Mouse (Mus musculus): ENCODE data around the gene A230050P20Rik. TPM values are rescaled to one million over a fixed set of nuclear protein-coding genes. Genes with fewer than 3 reads are reported as not detected.
A peak's percentile ranks its signal among the peaks of the same experiment; 100 is the strongest.

A230050P20Rik gene
- total RNA-seq, 2 experiments from 2014 or later = 1.8 to 2.8 TPM

GRCm38 (mm10) chr9:20872991-20873390, 4.5 kb downstream of the A230050P20Rik start:
- no peak for DNase-seq (ENCODE audit: low spot score)

GRCm38 (mm10) chr9:20873521-20873920, 5.1 kb downstream of the A230050P20Rik start:
- no peak for DNase-seq (ENCODE audit: low spot score)

- DNase-seq (ENCODE audit: low spot score) = no peak
These were observed 6.8 kb downstream of the A230050P20Rik start for GRCm38 (mm10) chr9:20875021-20875790.

GRCm38 (mm10) chr9:20876318-20877117, 8.1 kb downstream of the A230050P20Rik start:
- DNase-seq (ENCODE audit: low spot score) = no peak

- DNase-seq (ENCODE audit: low spot score) = no peak
These were observed 8.9 kb downstream of the A230050P20Rik start for GRCm38 (mm10) chr9:20877118-20878040.

- peak; percentile 99 for DNase-seq (ENCODE audit: low spot score)
These were observed 9.7 kb downstream of the A230050P20Rik start for GRCm38 (mm10) chr9:20878041-20878709.

GRCm38 (mm10) chr9:20878710-20879065, 10.2 kb downstream of the A230050P20Rik start:
- no peak for DNase-seq (ENCODE audit: low spot score)

- no peak for DNase-seq (ENCODE audit: low spot score)
These were observed 10.8 kb downstream of the A230050P20Rik start, which contains the start of gene Angptl6 for GRCm38 (mm10) chr9:20879097-20879792. TSS of gene Angptl6 (minus strand) at chr9:20879727.

GRCm38 (mm10) chr9:20886563-20886962, 18.1 kb downstream of the A230050P20Rik start:
- DNase-seq (ENCODE audit: low spot score) = no peak

GRCm38 (mm10) chr9:20887191-20887590, 18.7 kb downstream of the A230050P20Rik start:
- DNase-seq (ENCODE audit: low spot score) = no peak

- DNase-seq (ENCODE audit: low spot score) = peak; percentile 96
These were observed 19.4 kb downstream of the A230050P20Rik start, which contains the start of gene Ppan for GRCm38 (mm10) chr9:20887704-20888385. TSS of gene Ppan (plus strand) at chr9:20888175.

- DNase-seq (ENCODE audit: low spot score) = no peak
These were observed 19.9 kb downstream of the A230050P20Rik start for GRCm38 (mm10) chr9:20888386-20888765.

- DNase-seq (ENCODE audit: low spot score) = no peak
These were observed 21.0 kb downstream of the A230050P20Rik start for GRCm38 (mm10) chr9:20889185-20890141.

GRCm38 (mm10) chr9:20890411-20890810, 22.0 kb downstream of the A230050P20Rik start:
- no peak for DNase-seq (ENCODE audit: low spot score)

GRCm38 (mm10) chr9:20891339-20892103, 23.1 kb downstream of the A230050P20Rik start:
- no peak for DNase-seq (ENCODE audit: low spot score)

GRCm38 (mm10) chr9:20892104-20892653, 23.7 kb downstream of the A230050P20Rik start:
- no peak for DNase-seq (ENCODE audit: low spot score)

- no peak for DNase-seq (ENCODE audit: low spot score)
These were observed 24.6 kb downstream of the A230050P20Rik start for GRCm38 (mm10) chr9:20893069-20893468.
